Mouse (Mus musculus): ENCODE results near the gene Ube2ql1. TPM values are rescaled to one million over a fixed set of nuclear protein-coding genes. Genes with fewer than 3 reads are reported as not detected.

Ube2ql1 gene
- total RNA-seq, 2 experiments from 2014 or later = not detected

- no peak for ATAC-seq (replicated peaks; ENCODE audit: low FRiP score, low TSS enrichment, poor library complexity, severe bottlenecking)
These were observed 21.7 kb downstream of the Ube2ql1 start for GRCm38 (mm10) chr13:69717860-69718598.

DNA sequence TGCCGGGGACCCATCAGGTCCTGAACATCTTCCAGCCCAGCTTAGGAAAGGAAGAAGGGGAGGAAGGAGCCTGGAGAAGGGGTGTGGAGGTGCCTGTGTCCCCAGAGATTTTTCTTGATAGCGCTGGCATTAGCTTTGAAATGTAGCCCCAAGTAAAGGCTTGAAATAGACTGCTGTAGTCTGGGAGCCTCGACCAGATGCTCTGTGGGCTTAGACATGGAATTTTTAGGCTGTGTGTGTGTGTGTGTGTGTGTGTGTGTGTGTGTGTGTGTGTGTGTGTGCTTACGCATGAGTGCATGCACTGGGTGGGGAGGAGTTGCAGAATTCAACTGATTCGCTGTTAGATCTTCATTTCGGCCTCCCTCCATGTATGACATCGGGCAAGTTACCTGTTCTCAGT lies 31.5 kb downstream of the Ube2ql1 start:
- no peak for ATAC-seq (replicated peaks; ENCODE audit: low FRiP score, low TSS enrichment, poor library complexity, severe bottlenecking)

DNA sequence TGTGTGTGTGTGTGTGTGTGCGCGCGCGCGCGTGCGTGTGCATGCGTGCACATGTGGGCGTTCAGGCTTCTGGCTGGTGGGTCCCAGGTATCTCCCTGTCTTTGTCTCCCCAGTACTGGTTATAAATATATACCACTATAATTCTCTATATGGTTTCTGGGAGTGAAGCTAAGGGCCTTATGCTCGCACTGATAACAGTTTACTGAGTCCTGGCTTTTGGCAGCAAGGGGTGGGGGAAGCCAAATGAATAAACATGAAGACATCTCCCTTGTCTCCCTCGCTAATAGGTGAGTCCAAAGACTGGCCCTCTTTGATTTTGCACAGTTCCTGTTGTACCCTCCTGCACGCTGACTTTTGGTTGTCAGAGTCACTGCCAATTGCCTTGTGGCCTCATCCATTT lies 32.2 kb downstream of the Ube2ql1 start:
- no peak for ATAC-seq (replicated peaks; ENCODE audit: low FRiP score, low TSS enrichment, poor library complexity, severe bottlenecking)

DNA sequence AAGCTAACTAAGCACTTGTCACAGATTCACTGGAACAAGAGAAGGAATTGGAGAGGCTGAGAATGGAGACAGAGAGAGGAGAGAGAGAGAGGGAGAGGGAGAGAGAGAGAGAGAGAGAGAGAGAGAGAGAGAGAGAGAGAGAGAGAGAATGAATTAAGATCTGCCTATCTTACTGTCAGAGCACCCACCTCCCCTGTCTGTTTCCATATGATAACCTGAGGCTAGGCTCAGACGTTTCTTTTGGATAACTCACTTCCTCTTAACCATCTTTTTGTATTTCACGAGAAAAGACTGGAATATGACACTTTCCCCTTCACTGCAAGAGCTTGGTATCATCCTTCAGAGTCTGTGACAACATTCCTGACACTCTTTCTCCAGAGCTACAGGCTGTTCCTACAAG lies 32.8 kb downstream of the Ube2ql1 start:
- ATAC-seq (replicated peaks; ENCODE audit: low FRiP score, low TSS enrichment, poor library complexity, severe bottlenecking) = no peak

GRCm38 (mm10) chr13:69703505-69703904 lies 36.2 kb downstream of the Ube2ql1 start:
- ATAC-seq (replicated peaks; ENCODE audit: low FRiP score, low TSS enrichment, poor library complexity, severe bottlenecking) = no peak

DNA sequence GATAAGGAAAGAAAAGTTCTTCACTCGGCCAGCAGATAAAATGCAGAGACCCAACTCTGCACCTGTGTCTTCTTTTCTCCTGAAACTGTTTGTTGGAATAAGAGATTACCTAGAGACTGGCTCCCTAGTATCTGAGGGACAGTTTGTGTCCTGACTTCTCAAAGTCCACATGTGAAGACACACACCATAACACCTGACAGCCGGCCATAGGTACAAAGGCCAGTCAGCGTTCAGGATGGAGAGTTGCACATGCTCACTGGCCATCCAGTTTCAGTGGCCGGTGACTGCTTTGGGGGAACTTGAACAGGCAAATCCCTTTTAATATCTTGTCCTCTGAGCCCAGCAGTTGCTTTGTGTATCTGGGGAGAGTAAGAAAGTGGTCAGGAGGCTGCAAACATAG lies 38.3 kb downstream of the Ube2ql1 start:
- no peak for ATAC-seq (replicated peaks; ENCODE audit: low FRiP score, low TSS enrichment, poor library complexity, severe bottlenecking)

- ATAC-seq (replicated peaks; ENCODE audit: low FRiP score, low TSS enrichment, poor library complexity, severe bottlenecking) = no peak
These were observed 38.9 kb downstream of the Ube2ql1 start for GRCm38 (mm10) chr13:69700827-69701226.

- ATAC-seq (replicated peaks; ENCODE audit: low FRiP score, low TSS enrichment, poor library complexity, severe bottlenecking) = no peak
These were observed 43.2 kb downstream of the Ube2ql1 start for GRCm38 (mm10) chr13:69696333-69696991.

DNA sequence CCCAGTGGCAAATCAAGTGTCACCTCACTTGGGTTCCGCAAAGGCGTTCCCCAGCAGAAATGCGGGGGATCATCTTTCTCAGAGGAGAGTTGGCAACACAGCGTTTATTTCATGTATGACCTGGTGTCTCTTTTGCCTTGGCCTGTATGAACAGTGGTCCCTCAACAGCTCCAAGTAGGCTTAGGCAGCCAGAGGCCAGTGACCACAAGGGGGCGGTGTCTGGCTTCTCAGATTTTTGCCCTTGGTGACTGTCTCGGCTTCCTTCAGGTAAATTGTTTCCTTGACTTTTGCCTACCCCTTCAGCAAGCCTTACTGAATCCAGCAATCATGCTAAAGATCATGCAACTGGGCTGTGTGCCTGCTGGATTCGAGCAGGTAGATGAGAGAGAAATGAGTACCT lies 48.6 kb downstream of the Ube2ql1 start:
- peak; percentile 59; the same call in 1 of the 2 replicates for ATAC-seq (replicated peaks; ENCODE audit: low FRiP score, low TSS enrichment, poor library complexity, severe bottlenecking)

DNA sequence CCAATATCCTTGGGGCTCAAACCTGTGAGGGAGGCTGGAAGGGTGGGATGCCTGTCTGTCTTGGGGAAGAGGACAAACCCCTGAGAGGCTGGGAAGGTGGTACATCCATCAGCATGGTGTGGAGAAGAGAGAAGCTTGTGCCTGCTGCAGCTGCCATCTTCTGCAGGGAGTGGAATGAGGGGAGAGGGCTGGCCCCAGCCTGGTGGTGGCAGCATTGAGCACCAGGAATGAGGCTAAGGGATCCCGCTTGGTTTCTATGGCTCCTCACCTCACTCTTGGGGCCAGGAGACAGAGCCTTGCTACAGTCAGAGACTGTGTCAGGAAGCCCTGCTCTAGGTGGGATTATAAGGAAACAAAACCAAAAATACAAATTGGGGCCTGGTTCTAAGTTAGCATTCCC lies 52.7 kb downstream of the Ube2ql1 start:
- ATAC-seq (replicated peaks; ENCODE audit: low FRiP score, low TSS enrichment, poor library complexity, severe bottlenecking) = no peak

- ATAC-seq (replicated peaks; ENCODE audit: low FRiP score, low TSS enrichment, poor library complexity, severe bottlenecking) = no peak
These were observed 54.3 kb downstream of the Ube2ql1 start for GRCm38 (mm10) chr13:69685406-69685818.

DNA sequence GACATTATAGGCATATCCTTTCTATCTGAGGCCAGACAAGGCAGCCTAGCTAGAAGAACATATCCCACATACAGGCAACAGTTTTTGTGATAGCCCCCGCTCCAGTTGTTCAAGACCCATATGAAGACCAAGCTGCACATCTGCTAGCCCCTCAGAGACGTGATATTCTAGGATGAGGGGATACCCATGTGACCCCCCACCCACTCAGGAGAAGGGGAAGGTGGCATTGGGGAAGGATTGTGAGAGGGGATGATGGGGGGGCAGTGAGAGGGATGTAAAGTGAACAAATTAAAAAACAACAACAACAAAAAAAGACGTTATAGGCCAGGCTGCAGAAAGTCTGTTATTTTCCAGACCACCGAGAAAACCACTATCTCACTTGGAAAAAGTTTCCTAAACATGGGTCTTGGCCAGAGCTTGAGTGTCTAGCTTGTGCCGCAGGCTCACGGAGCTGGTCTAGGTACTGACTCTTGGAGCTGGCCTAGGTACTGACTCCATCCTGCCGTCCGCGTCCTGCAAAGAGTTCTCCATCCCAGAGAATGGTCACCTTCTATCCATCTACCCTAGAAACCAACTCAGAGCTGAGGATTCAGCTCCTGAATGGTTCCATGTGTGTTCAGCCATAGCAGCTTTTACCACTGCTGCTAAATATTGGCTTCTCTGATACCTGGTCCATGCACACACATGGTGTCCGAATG lies 65.6 kb downstream of the Ube2ql1 start:
- ATAC-seq (replicated peaks; ENCODE audit: low FRiP score, low TSS enrichment, poor library complexity, severe bottlenecking) = no peak

DNA sequence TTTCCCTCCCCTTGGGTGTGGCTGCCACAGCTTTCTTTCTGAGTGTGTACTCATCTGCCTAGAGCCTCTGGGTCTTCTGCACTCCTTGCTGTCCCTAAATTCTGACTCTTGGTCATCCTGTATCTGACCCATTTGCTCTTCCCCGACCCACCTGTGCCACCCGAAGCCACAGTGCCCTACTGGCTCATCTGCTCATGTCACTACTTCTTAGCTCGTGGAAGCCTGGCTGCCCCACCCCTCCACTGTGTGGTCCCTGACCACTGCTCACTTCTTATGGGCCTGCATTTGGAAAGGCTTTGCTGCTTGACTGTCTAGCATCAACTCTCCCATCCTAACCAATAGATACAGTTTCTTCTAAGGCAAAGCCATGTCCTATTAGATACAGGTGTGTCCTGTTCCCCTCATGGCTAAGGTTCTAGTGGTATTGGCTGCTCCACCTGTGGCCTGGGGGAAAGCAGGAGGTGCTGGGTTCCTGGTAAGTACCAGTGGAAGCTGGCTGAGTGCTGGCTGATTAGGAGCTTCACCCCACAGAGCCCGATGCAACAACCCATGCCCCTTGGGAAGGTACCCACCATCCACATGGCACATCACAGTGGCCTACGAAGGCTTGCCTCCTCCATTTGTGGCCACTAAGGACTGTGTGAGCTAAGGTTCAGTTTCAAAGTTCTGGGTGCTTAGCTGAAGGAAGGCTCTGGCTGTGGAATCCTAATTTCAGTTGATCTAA lies 66.3 kb downstream of the Ube2ql1 start:
- ATAC-seq (replicated peaks; ENCODE audit: low FRiP score, low TSS enrichment, poor library complexity, severe bottlenecking) = no peak

DNA sequence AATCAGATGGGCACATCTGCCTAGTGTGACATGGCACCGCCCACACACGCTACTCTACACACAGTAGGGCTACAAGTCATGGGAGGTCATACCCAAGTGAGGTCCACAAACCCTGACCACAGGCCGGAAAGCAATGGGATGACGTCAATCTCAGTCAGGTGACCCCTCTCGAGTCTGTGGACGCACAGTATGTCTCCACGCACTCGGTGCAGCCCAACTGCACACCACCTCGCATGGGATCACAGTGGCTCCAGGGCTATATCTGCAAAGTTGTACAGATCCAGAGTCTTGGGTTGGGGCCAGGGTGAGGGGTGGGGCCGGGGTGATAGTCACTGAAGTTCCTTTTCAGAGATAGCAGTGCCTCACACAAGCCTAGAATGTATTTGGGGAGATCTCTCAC lies 67.1 kb downstream of the Ube2ql1 start:
- no peak for ATAC-seq (replicated peaks; ENCODE audit: low FRiP score, low TSS enrichment, poor library complexity, severe bottlenecking)

- ATAC-seq (replicated peaks; ENCODE audit: low FRiP score, low TSS enrichment, poor library complexity, severe bottlenecking) = no peak
These were observed 67.6 kb downstream of the Ube2ql1 start for GRCm38 (mm10) chr13:69672121-69672520.

DNA sequence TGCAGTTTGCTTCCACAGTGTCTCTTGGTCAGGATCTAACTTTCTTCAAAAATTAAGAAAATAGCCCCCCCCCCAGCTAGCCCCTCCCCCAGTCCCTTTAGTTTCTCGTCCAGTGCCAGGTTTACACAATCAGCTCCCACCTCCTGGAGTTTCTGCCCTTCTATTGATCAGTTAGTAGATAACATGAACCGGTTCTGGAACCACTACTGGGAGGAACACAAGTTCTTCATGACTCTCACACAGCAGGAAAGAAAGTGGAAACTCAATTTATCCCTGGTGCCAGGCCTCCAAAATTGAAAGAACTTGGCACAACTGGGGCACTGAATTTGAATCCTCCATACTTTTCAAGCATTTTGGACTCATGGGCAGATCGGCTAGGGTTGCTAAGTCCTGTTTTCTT lies 85.2 kb downstream of the Ube2ql1 start:
- no peak for ATAC-seq (replicated peaks; ENCODE audit: low FRiP score, low TSS enrichment, poor library complexity, severe bottlenecking)

All from megakaryocyte-erythroid progenitor cell, adult 5-6 weeks (primary cell).